Comparison of ENCODE assay signal across 20 mouse cellular contexts in the genomic region with DNA sequence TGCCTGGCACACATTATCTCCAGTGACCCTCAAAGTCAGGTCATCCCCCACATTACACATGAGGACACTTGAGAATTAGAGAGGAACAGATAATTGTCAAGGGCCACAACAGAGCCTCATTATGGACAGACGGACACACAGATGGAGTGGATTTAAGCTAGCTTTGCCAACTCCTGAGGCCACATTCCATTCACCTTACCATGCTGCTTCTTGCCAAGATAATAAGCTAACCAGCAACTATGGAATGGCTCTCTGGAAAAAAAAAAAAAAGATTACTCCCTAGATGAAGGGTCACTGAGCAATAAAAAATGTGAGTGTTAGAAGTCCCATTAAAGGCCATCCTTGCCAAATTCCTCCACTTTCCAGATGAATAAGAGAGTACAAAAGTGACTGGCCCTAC. TPM values are rescaled to one million over a fixed set of nuclear protein-coding genes. Genes with fewer than 3 reads are reported as not detected.
A peak's percentile ranks its signal among the peaks of the same experiment; 100 is the strongest.
DNase-seq lines count a peak whose midpoint lies in the region; ATAC-seq and TF ChIP-seq lines count a peak whose summit lies in the region.
"Had no signal": no experiment of that assay in that cellular context is flagged by ENCODE, and none has a peak within 500 bp of the region (broad histone marks: within the 10 kb centered on the region; RNA-seq: fewer than 3 reads in every experiment).

No protein-coding gene starts in this region.

- H3K4me3 ChIP-seq in intestine, embryonic 14.5 days (ENCODE audit: low read depth, low read length) = no peak overlapping the region
- H3K4me3 ChIP-seq in intestine, embryonic 16.5 days (ENCODE audit: low read length) = no peak overlapping the region
- no peak overlapping the region for H3K4me3 ChIP-seq in embryonic fibroblast, embryonic 13.5 days (ENCODE audit: insufficient read depth, low read length)
- H3K4me3 ChIP-seq in forebrain, embryonic 15.5 days = no peak overlapping the region
- H3K4me3 ChIP-seq: gastrocnemius, adult 2 months; heart, embryonic 12.5 days; hindbrain, embryonic 13.5 days; limb, embryonic 13.5 days; liver, embryonic 13.5 days had no signal

- H3K9ac ChIP-seq in intestine, embryonic 14.5 days (ENCODE audit: low read length) = no peak overlapping the region
- no peak overlapping the region for H3K9ac ChIP-seq in intestine, embryonic 16.5 days (ENCODE audit: low read depth, low read length)
- no peak overlapping the region for H3K9ac ChIP-seq in forebrain, embryonic 15.5 days (replicated peaks)
- H3K9ac ChIP-seq: heart, embryonic 12.5 days; hindbrain, embryonic 13.5 days; limb, embryonic 13.5 days; liver, embryonic 13.5 days; lung, embryonic 14.5 days had no signal

- TF ChIP-seq CTCF in embryonic fibroblast, embryonic 13.5 days (IDR thresholded peaks at IDR 0.05; ENCODE audit: borderline replicate concordance, insufficient read depth, low read length) = no peak

- H3K27ac ChIP-seq in intestine, embryonic 14.5 days (ENCODE audit: low read depth) = no peak overlapping the region
- no peak overlapping the region; the same call in 1 of the 2 replicates for H3K27ac ChIP-seq in intestine, embryonic 16.5 days (ENCODE audit: low read length)
- peak overlapping the region; percentile 21; the same call in 1 of the 2 replicates for H3K27ac ChIP-seq in embryonic fibroblast, embryonic 13.5 days (ENCODE audit: insufficient read depth, low read length)
- no peak overlapping the region for H3K27ac ChIP-seq in forebrain, embryonic 15.5 days (replicated peaks)
- H3K27ac ChIP-seq: limb, embryonic 13.5 days; liver, embryonic 13.5 days had no signal

- no peaks in the 10 kb centered on the region for H3K27me3 ChIP-seq in intestine, embryonic 14.5 days (replicated peaks; ENCODE audit: control insufficient read depth, insufficient read depth, low read length)
- no peaks in the 10 kb centered on the region for H3K27me3 ChIP-seq in intestine, embryonic 16.5 days (replicated peaks; ENCODE audit: control insufficient read depth, insufficient read depth, low read length)
- no peaks in the 10 kb centered on the region for H3K27me3 ChIP-seq in forebrain, embryonic 15.5 days
- H3K27me3 ChIP-seq: heart, embryonic 12.5 days; hindbrain, embryonic 13.5 days; limb, embryonic 13.5 days; liver, embryonic 13.5 days had no signal

- 0 out of 2 replicates have a peak, but pooled peaks cover 5% of the 10 kb centered on the region for H3K36me3 ChIP-seq in intestine, embryonic 14.5 days (ENCODE audit: control insufficient read depth, insufficient read depth, low read length)
- H3K36me3 ChIP-seq in intestine, embryonic 16.5 days (ENCODE audit: control insufficient read depth, insufficient read depth, low read length) = 0 out of 2 replicates have a peak, but pooled peaks cover 2% of the 10 kb centered on the region
- H3K36me3 ChIP-seq in forebrain, embryonic 15.5 days = no peaks in the 10 kb centered on the region
- H3K36me3 ChIP-seq: heart, embryonic 12.5 days; hindbrain, embryonic 13.5 days; limb, embryonic 13.5 days had no signal

- WGBS in intestine, embryonic 14.5 days = 89% methylated on average over 1 of the region's 1 CpGs
- 80% methylated on average over 1 of the region's 1 CpGs for WGBS in intestine, embryonic 16.5 days
- 51% methylated on average over 1 of the region's 1 CpGs for WGBS in forebrain, embryonic 15.5 days

- no peak for TF ChIP-seq POLR2A in embryonic fibroblast, embryonic 13.5 days (IDR thresholded peaks at IDR 0.05; ENCODE audit: low read depth, low read length)

- DNase-seq in intestine, embryonic 14.5 days (ENCODE audit: low spot score) = peak; percentile 38
- DNase-seq in 3134 (ENCODE audit: extremely low read depth, insufficient read length, low spot score) (peak; percentile 64), 3T3-L1 (ENCODE audit: low read depth, low spot score) (peak; percentile 96)
- no peak for DNase-seq in adrenal gland, adult 18-20 months (ENCODE audit: low spot score in 2 of 2)
- DNase-seq: adrenal gland, postnatal 10 days; gastrocnemius, adult 2 months; heart, postnatal 36 days; layer of hippocampus, adult 9-11 months; liver, embryonic 13.5 days; lung, embryonic 14.5 days; lung, postnatal 4 days; midbrain, embryonic 14.5 days; thymus, postnatal 36 days had no signal

- H3K4me1 ChIP-seq in intestine, embryonic 14.5 days (replicated peaks; ENCODE audit: control insufficient read depth, insufficient read depth, low read length) = peaks cover 38% of the 10 kb centered on the region
- peaks cover 52% of the 10 kb centered on the region for H3K4me1 ChIP-seq in intestine, embryonic 16.5 days (ENCODE audit: control insufficient read depth, insufficient read depth, low read length)
- peaks cover 40% of the 10 kb centered on the region for H3K4me1 ChIP-seq in embryonic fibroblast, embryonic 13.5 days (ENCODE audit: control insufficient read depth, insufficient read depth, low read length)
- H3K4me1 ChIP-seq in forebrain, embryonic 15.5 days = peaks cover 58% of the 10 kb centered on the region

- no peak for ATAC-seq in intestine, embryonic 14.5 days (replicated peaks; ENCODE audit: low FRiP score, low TSS enrichment, low read depth)
- no peak for ATAC-seq in intestine, embryonic 16.5 days
- no peak for ATAC-seq in forebrain, embryonic 15.5 days (replicated peaks)
- ATAC-seq: CD4-positive, CD25-positive, alpha-beta regulatory T cell, adult 4 months had no signal

- H3K4me2 ChIP-seq in intestine, embryonic 14.5 days (ENCODE audit: low read length) = no peak overlapping the region
- no peak overlapping the region for H3K4me2 ChIP-seq in intestine, embryonic 16.5 days (ENCODE audit: low read depth, low read length)
- H3K4me2 ChIP-seq in forebrain, embryonic 15.5 days (replicated peaks) = no peak overlapping the region
- H3K4me2 ChIP-seq: heart, embryonic 12.5 days; hindbrain, embryonic 13.5 days; limb, embryonic 13.5 days; liver, embryonic 13.5 days; lung, embryonic 14.5 days had no signal

- no peaks in the 10 kb centered on the region for H3K9me3 ChIP-seq in intestine, embryonic 14.5 days (ENCODE audit: control insufficient read depth, low read length)
- no peaks in the 10 kb centered on the region for H3K9me3 ChIP-seq in intestine, embryonic 16.5 days (ENCODE audit: control insufficient read depth, low read length)
- H3K9me3 ChIP-seq in forebrain, embryonic 15.5 days = no peaks in the 10 kb centered on the region
- H3K9me3 ChIP-seq: heart, embryonic 12.5 days; hindbrain, embryonic 13.5 days; limb, embryonic 13.5 days; liver, embryonic 13.5 days had no signal

RNA-seq across cellular contexts. Expression of a gene that starts 30.1 kb away (rescaled TPM):
- 2.1 and 2.4 TPM in 2 replicates for polyA plus RNA-seq in intestine, embryonic 14.5 days (2014; fragmentation: Nextera tagmentation; extraction: Ambion mirVana)
- 4.3 and 4.8 TPM in 2 replicates for polyA plus RNA-seq in intestine, embryonic 16.5 days (2015; fragmentation: Nextera tagmentation; extraction: Ambion mirVana)
- 0.52 and 0.86 TPM in 2 replicates for polyA plus RNA-seq in embryonic fibroblast, embryonic 13.5 days (2011; ENCODE audit: insufficient read length, low read depth, missing spikeins)
- polyA plus RNA-seq in forebrain, embryonic 15.5 days (2015; fragmentation: Nextera tagmentation; extraction: Ambion mirVana) = 1.2 and 1.8 TPM in 2 replicates
- 1 to 10 TPM; 6.4 to 6.6 TPM for total RNA-seq in adrenal gland, adult 18-20 months (2021)

RNA-seq across cellular contexts. Expression of a gene that starts 30.8 kb away (rescaled TPM):
- 24.7 and 27.9 TPM in 2 replicates for polyA plus RNA-seq in intestine, embryonic 14.5 days (2014; fragmentation: Nextera tagmentation; extraction: Ambion mirVana)
- 16.2 and 18.7 TPM in 2 replicates for polyA plus RNA-seq in intestine, embryonic 16.5 days (2015; fragmentation: Nextera tagmentation; extraction: Ambion mirVana)
- polyA plus RNA-seq in embryonic fibroblast, embryonic 13.5 days (2011; ENCODE audit: insufficient read length, low read depth, missing spikeins) = 33.1 and 45.6 TPM in 2 replicates
- polyA plus RNA-seq in forebrain, embryonic 15.5 days (2015; fragmentation: Nextera tagmentation; extraction: Ambion mirVana) = 29.2 and 29.7 TPM in 2 replicates
- 100 to 1,000 TPM; 102 to 135 TPM for total RNA-seq in adrenal gland, adult 18-20 months (2021)

Comparison
In these comparisons a context has a peak if more than half of its experiments do, and no peak if none do; other contexts are left out.
1. DNase-seq: peak in intestine, embryonic 14.5 days (single experiment), 3134 (single experiment) and 3T3-L1 (single experiment); none in adrenal gland, adult 18-20 months (0 of 2).